Mouse (Mus musculus) neural tube, embryonic 12.5 days (tissue): ENCODE data around the gene Tspear. TPM values are rescaled to one million over a fixed set of nuclear protein-coding genes. Genes with fewer than 3 reads are reported as not detected.
A peak's percentile ranks its signal among the peaks of the same experiment; 100 is the strongest.

Source experiments
- ATAC-seq: fragments of 200-750 bp; cut with Nextera tagmentation; 2 replicates; pipeline ENCODE4 v1.8.0; 2017; ENCODE audit warnings: low read depth, mild to moderate bottlenecking, moderate TSS enrichment, moderate library complexity; ENCODE audit not compliant: low FRiP score
- H3K27ac ChIP-seq: fragments of 300-500 bp; sonication (generic); 2 replicates; pipeline ENCODE4 v1.5.1; 2016
- H3K27me3 ChIP-seq: fragments of 300-500 bp; sonication (generic); replicated peaks from 2 replicates; pipeline ENCODE4 v1.6.1; 2016; ENCODE audit warnings: mild to moderate bottlenecking
- H3K36me3 ChIP-seq: fragments of 300-500 bp; sonication (generic); 2 replicates; pipeline ENCODE4 v1.6.1; 2016; ENCODE audit warnings: mild to moderate bottlenecking
- H3K4me1 ChIP-seq: fragments of 300-500 bp; sonication (generic); 2 replicates; pipeline ENCODE4 v1.6.1; 2016
- H3K4me2 ChIP-seq: fragments of 300-500 bp; sonication (generic); replicated peaks from 2 replicates; pipeline ENCODE4 v1.6.1; 2016; ENCODE audit warnings: mild to moderate bottlenecking
- H3K4me3 ChIP-seq: fragments of 300-500 bp; sonication (generic); 2 replicates; pipeline ENCODE4 v1.5.1; 2016
- H3K9ac ChIP-seq: fragments of 300-500 bp; sonication (generic); 2 replicates; pipeline ENCODE4 v1.6.1; 2016; ENCODE audit warnings: mild to moderate bottlenecking
- H3K9me3 ChIP-seq: fragments of 300-500 bp; sonication (generic); 2 replicates; pipeline ENCODE4 v1.6.1; 2016; ENCODE audit warnings: mild to moderate bottlenecking
- WGBS: fragments of 180-500 bp; shearing (Covaris S2); methylation state at CpG from one replicate; pipeline ENCODE4 v1.1.7; 2016; 5-methylcytosine and 5-hydroxymethylcytosine counted together
- polyA plus RNA-seq: library from polyadenylated mRNA; unstranded; fragments of >200 nt; fragmentation: Nextera tagmentation; extraction: Ambion mirVana; gene quantifications from 2 replicates; pipeline ENCODE4 v1.2.1, GENCODE M21; 2016

Gene Tspear
- polyA plus RNA-seq = 0.98 and 1.2 TPM in 2 replicates

- Histone ChIP-seq H3K27ac (no peak within 1 kb of the TSS), H3K27me3 (peaks cover 36% of the 10 kb centered on the region), H3K9ac (no peak within 1 kb of the TSS), H3K9me3 (no peaks in the 10 kb centered on the region), H3K36me3 (no peaks in the 10 kb centered on the region), H3K4me3 (no peak within 1 kb of the TSS), H3K4me2 (no peak within 1 kb of the TSS), H3K4me1 (peaks cover 15% of the 10 kb centered on the region)
- 8% methylated on average over 22 of the region's 22 CpGs for WGBS
- no peak for ATAC-seq
These were observed at the start of gene Tspear for GRCm38 (mm10) chr10:77685895-77686664. Gene Tspear, plus strand, starts transcription at chr10:77686569.

GRCm38 (mm10) chr10:77638956-77639355 is 47.4 kb upstream of the Tspear start:
- H3K4me3 ChIP-seq = no peak overlapping the region
- H3K36me3 ChIP-seq = peaks cover 58% of the 10 kb centered on the region
- WGBS = 82% methylated on average over 6 of the region's 6 CpGs
- no peak overlapping the region for H3K9ac ChIP-seq
- no peaks in the 10 kb centered on the region for H3K9me3 ChIP-seq
- H3K4me2 ChIP-seq = no peak overlapping the region
- no peak for ATAC-seq
- H3K27me3 ChIP-seq = no peaks in the 10 kb centered on the region
- peaks cover 6% of the 10 kb centered on the region; the same call in 1 of the 2 replicates for H3K4me1 ChIP-seq
- no peak overlapping the region for H3K27ac ChIP-seq

- no peak for ATAC-seq
- WGBS = 94% methylated on average over 7 of the region's 7 CpGs
- Histone ChIP-seq H3K4me2 (no peak overlapping the region), H3K36me3 (peaks cover 74% of the 10 kb centered on the region), H3K9me3 (no peaks in the 10 kb centered on the region), H3K4me1 (peaks cover 4% of the 10 kb centered on the region; the same call in 1 of the 2 replicates), H3K9ac (no peak overlapping the region), H3K27me3 (no peaks in the 10 kb centered on the region), H3K4me3 (no peak overlapping the region), H3K27ac (no peak overlapping the region)
These were observed 43.2 kb upstream of the Tspear start for GRCm38 (mm10) chr10:77643160-77643559.

GRCm38 (mm10) chr10:77645571-77645970 is 40.8 kb upstream of the Tspear start:
- Histone ChIP-seq H3K27me3 (no peaks in the 10 kb centered on the region), H3K4me1 (no peaks in the 10 kb centered on the region), H3K9me3 (no peaks in the 10 kb centered on the region), H3K36me3 (peaks cover 64% of the 10 kb centered on the region), H3K4me2 (no peak overlapping the region), H3K4me3 (no peak overlapping the region), H3K27ac (no peak overlapping the region), H3K9ac (no peak overlapping the region)
- WGBS = 93% methylated on average over 5 of the region's 5 CpGs
- no peak for ATAC-seq

- Histone ChIP-seq H3K27ac (no peak overlapping the region), H3K9ac (no peak overlapping the region), H3K4me3 (no peak overlapping the region), H3K4me1 (no peaks in the 10 kb centered on the region), H3K9me3 (no peaks in the 10 kb centered on the region), H3K4me2 (no peak overlapping the region), H3K27me3 (no peaks in the 10 kb centered on the region), H3K36me3 (peaks cover 49% of the 10 kb centered on the region)
- ATAC-seq = no peak
- WGBS = 87% methylated on average over 1 of the region's 1 CpGs
These were observed 38.9 kb upstream of the Tspear start for GRCm38 (mm10) chr10:77647461-77647860.

GRCm38 (mm10) chr10:77647901-77648300 is 38.5 kb upstream of the Tspear start:
- H3K36me3 ChIP-seq = peaks cover 46% of the 10 kb centered on the region
- no peaks in the 10 kb centered on the region for H3K4me1 ChIP-seq
- H3K9me3 ChIP-seq = no peaks in the 10 kb centered on the region
- ATAC-seq = no peak
- no peaks in the 10 kb centered on the region for H3K27me3 ChIP-seq
- H3K4me2 ChIP-seq = no peak overlapping the region
- H3K9ac ChIP-seq = no peak overlapping the region
- H3K27ac ChIP-seq = no peak overlapping the region
- WGBS = 85% methylated on average over 8 of the region's 8 CpGs
- H3K4me3 ChIP-seq = no peak overlapping the region

GRCm38 (mm10) chr10:77652046-77652445 is 34.3 kb upstream of the Tspear start:
- no peaks in the 10 kb centered on the region for H3K9me3 ChIP-seq
- H3K36me3 ChIP-seq = peaks cover 5% of the 10 kb centered on the region; the same call in 1 of the 2 replicates
- H3K27me3 ChIP-seq = no peaks in the 10 kb centered on the region
- no peak overlapping the region for H3K4me2 ChIP-seq
- H3K4me1 ChIP-seq = no peaks in the 10 kb centered on the region
- no peak for ATAC-seq
- H3K4me3 ChIP-seq = no peak overlapping the region
- 90% methylated on average over 9 of the region's 9 CpGs for WGBS
- H3K9ac ChIP-seq = no peak overlapping the region
- H3K27ac ChIP-seq = no peak overlapping the region

GRCm38 (mm10) chr10:77658286-77658994 is 27.9 kb upstream of the Tspear start:
- no peaks in the 10 kb centered on the region for H3K4me1 ChIP-seq
- ATAC-seq = no peak
- no peak overlapping the region for H3K27ac ChIP-seq
- 71% methylated on average over 15 of the region's 15 CpGs for WGBS
- H3K9me3 ChIP-seq = no peaks in the 10 kb centered on the region
- H3K4me3 ChIP-seq = no peak overlapping the region
- H3K9ac ChIP-seq = no peak overlapping the region
- no peak overlapping the region for H3K4me2 ChIP-seq
- H3K36me3 ChIP-seq = no peaks in the 10 kb centered on the region
- no peaks in the 10 kb centered on the region for H3K27me3 ChIP-seq

GRCm38 (mm10) chr10:77663949-77664665 is 22.3 kb upstream of the Tspear start:
- 44% methylated on average over 43 of the region's 43 CpGs for WGBS
- Histone ChIP-seq H3K36me3 (no peaks in the 10 kb centered on the region), H3K9me3 (no peaks in the 10 kb centered on the region), H3K27ac (no peak overlapping the region), H3K4me1 (peaks cover 6% of the 10 kb centered on the region; the same call in 1 of the 2 replicates), H3K27me3 (no peaks in the 10 kb centered on the region), H3K9ac (no peak overlapping the region), H3K4me2 (peak overlapping the region; percentile 30; the same call in 1 of the 2 replicates), H3K4me3 (no peak overlapping the region; the same call in 1 of the 2 replicates)
- ATAC-seq = 0 out of 2 replicates have a peak, but pooled peaks have one; percentile 33

GRCm38 (mm10) chr10:77666342-77666741 is 20.0 kb upstream of the Tspear start:
- Histone ChIP-seq H3K4me2 (no peak overlapping the region), H3K9me3 (no peaks in the 10 kb centered on the region), H3K9ac (no peak overlapping the region), H3K4me3 (no peak overlapping the region), H3K36me3 (no peaks in the 10 kb centered on the region), H3K27me3 (no peaks in the 10 kb centered on the region), H3K4me1 (peaks cover 6% of the 10 kb centered on the region; the same call in 1 of the 2 replicates), H3K27ac (no peak overlapping the region)
- ATAC-seq = no peak
- 86% methylated on average over 8 of the region's 8 CpGs for WGBS

- Histone ChIP-seq H3K9ac (no peak overlapping the region), H3K27ac (no peak overlapping the region), H3K4me1 (peaks cover 6% of the 10 kb centered on the region; the same call in 1 of the 2 replicates), H3K36me3 (no peaks in the 10 kb centered on the region), H3K27me3 (no peaks in the 10 kb centered on the region), H3K4me3 (no peak overlapping the region), H3K4me2 (no peak overlapping the region), H3K9me3 (no peaks in the 10 kb centered on the region)
- no peak for ATAC-seq
- 97% methylated on average over 4 of the region's 4 CpGs for WGBS
These were observed 19.0 kb upstream of the Tspear start for GRCm38 (mm10) chr10:77667402-77667801.

- no peak overlapping the region for H3K27ac ChIP-seq
- ATAC-seq = no peak
These were observed 15.7 kb upstream of the Tspear start for GRCm38 (mm10) chr10:77670710-77671109.

More at GRCm38 (mm10) chr10:77670710-77671109, 15.7 kb upstream of the Tspear start:
- H3K4me2 ChIP-seq = no peak overlapping the region
- no peak overlapping the region for H3K9ac ChIP-seq
- H3K4me1 ChIP-seq = no peaks in the 10 kb centered on the region
- peaks cover 2% of the 10 kb centered on the region; the same call in 1 of the 2 replicates for H3K27me3 ChIP-seq
- 80% methylated on average over 4 of the region's 4 CpGs for WGBS
- H3K36me3 ChIP-seq = no peaks in the 10 kb centered on the region
- no peaks in the 10 kb centered on the region for H3K9me3 ChIP-seq
- no peak overlapping the region for H3K4me3 ChIP-seq
